Mouse (Mus musculus) ES-CJ7 (cell line): ENCODE data around the gene Gm20390.
"Not testable (repeated sequence)": the region's sequence is repeated elsewhere in the genome, so short reads cannot be mapped to it uniquely, and the experiment has no call there.

ENCODE experiments used
- DNase-seq: peaks from one replicate; pipeline ENCODE4 v3.0.0; 2011; ENCODE audit warnings: low read depth, low spot score

The Gm20390 gene

DNA sequence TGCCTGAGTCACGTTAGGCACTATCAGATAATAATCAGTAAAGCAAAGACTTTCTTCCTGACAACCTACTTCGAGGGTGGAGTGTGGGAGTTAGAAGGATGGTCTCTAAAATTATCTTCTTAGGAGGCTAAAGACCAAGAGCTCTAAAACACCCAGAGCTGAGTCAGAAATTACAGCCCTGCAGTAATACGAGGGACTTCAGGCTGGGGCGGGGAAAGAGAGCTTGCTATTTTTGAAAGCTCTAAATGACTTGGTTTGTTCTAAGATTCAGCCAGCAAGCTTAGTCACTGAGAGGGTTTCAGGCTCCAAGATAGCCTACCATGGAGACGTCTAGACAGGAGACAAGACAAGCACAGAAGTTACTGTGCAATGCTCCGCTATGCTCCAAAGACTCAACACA, 2.7 kb downstream of the Gm20390 start:
- no peak for DNase-seq

DNA sequence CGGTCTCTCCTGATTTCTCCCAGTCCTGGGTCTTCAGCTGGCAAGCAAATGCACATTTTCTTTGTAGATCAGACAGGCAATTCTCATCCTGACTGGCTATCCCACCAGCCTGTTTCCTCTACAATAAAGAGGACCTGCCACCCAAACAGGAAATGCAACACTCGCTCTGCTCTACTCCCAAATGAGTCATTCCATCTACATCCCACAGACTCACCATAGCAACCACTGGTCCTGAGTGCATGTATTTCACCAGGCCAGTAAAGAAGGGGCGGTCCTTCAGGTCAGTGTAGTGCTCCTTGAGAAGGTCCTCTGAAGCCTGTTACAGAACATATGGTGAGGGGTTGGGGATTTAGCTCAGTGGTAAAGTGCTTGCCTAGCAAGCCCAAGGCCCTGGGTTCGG, 5.1 kb downstream of the Gm20390 start:
- no peak for DNase-seq

DNA sequence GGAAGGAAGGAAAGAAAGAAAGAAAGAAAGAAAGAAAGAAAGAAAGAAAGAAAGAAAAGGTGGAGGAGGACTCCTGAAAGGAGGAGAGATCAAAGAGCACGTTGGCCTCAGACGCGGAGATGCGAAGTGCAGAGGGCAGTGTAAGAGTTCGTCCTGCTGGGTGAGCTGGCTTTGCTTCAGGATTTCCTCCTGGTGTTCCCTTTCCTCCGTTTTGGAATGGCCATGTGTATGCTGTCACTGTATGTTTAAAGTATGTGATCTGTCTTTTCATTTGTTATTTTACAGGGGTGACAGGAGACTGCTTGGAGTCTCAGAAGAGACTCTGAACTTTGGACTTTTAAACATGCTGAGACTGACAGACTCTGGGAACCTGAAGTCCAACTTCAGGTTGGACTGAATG, 6.6 kb downstream of the Gm20390 start:
- no peak for DNase-seq

DNA sequence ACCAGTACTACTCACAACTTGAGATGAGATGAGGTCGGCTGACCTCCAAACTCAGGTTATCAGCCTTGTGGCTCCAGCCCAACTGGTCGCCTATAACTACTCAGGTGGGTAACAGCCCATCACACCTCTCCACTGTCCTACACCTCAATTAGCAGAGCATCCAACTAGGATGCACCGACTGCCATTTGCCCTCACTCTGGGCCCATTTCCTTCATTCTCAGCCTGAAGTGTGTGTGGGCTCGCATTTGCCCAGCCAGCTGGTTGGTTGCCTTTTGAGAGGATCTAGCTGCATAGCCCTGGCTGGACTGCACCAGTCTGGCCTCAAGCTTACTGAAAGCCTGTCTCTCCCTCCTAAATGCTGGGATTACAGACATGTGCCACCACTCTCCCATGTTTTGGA, 10.3 kb downstream of the Gm20390 start:
- no peak for DNase-seq

DNA sequence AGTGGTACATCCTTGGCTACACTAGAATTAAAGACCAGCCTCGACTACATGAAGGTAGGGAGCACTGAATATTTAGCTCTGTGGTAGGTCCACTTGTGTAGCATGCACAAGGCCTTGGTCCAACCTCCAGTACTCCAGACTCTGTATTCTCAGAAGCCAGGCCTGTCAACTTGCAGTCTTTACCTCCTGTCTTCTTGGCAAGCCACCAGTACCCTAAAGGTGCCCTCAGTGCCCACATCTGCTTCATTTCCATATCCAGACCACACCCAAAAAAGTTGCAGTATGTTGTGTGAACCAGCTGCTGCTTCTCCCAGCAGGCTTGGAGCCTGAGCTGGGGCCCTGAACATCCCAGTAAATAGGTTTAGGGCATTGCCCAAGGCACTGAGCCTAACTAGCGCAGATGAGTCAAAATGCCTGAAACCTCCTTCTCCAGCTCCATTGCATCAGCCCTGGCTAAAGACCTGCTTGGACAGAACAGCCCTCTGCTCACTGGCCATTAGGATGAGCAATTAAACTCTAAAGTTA, 11.0 kb downstream of the Gm20390 start:
- DNase-seq, result no peak

DNA sequence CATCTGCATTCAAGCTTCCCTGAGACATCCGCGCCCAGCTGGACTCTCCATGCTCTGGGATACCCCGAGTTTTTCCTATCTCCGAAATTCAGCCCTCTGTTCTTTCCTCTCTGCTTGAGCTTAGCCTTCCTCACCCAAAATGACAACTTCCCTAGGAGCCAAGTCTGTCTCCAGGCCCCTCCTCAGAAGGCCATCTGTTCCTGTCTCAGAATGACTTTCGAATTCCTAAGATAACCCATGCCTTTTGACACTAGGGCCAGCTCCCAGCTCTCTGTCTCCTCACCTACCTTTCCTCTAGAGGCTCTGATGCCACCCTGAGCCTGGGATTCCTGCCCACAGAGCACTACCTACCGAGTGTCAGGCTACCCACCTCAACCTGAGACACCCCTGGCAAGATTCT, 11.9 kb downstream of the Gm20390 start, which contains the start of gene Nme2:
TSS of gene Nme2 (minus strand) at position 101 of the 400 bp plus-strand sequence.
- DNase-seq, result no peak

DNA sequence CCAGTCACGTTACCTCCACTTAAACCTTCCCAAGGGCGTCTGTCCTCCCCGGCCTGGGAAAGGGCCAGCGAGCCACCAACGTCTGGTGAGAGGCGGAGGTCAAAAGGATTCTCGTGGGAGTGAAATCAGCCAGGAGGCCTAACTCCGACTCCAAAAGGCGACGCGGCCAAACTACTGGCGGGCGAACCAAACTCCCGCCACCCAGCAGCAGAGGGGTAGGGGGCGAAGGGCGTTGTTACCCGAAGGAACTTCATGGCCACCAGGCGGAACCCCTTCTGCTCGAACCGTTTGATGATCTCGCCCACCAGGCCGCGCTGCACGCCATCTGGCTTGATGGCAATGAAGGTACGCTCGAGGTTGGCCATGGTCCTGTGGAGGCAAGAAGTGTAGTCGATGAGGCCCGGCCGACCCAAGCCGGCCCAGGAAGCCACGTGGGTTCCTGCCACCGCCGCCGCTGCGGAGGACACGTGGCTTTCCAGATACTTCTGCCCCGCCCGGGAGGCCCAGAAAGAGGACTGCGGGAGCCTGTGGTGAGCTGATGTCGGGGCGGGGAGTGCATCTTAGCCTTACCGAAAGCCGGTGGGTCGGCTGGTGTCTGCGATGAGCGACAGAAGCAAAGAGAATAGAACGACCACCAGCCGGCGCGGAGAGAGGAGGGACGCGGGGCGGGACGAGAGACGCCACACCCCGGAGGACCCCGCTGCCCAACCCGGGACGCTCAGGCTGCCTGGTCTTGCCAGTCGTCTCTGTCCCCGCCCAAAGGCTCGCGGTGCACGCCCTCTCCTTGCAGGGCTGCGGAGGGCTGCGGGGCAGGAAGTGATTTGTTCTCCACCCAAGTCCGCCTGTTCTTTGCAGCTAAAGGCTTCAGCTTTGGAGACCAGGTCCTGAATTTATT, 12.6 kb downstream of the Gm20390 start:
- peak; percentile 94 for DNase-seq

DNA sequence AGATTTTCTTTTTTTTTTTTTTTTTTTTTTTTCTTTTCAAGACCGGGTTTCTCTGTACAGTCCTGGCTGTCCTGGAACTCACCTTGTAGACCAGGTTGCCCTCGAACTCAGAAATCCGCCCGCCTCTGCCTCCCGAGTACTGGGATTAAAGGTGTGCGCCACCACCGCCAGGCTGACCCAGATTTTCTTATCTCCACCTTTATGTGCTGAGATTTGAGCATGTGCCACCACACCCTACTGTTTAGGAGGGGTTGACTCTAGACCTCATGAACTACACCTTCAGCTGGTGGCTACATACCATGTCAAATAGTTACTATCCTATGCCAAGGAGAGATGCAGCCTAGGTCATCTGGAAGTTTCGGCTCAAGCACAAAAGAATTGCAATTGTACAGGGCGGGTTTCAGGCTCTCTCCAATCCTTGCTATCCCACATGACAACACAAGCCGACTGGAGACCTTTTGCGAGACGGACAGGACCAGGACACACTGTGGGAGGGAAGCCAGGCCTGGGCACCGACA, 13.3 kb downstream of the Gm20390 start:
- DNase-seq, result no peak

DNA sequence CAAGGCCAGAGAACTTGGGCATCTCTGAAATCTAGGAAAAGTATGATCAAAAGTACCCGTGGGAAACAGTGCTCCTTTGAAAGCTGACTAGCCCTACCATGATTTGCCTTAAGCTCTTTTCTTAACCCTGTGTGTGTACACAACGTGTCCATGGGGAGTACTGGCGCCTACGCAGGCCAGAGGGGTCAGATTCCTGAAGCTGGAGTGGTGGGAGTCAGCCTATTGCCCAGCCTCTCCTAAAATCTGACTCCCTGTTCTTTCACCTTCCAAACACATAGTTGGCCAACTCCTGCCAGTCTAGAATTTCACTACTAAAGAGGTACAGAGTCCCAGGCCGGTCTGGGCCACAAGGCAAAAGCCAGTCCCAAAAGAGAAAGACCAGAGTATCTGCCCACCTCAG, 15.7 kb downstream of the Gm20390 start:
- DNase-seq, result no peak

DNA sequence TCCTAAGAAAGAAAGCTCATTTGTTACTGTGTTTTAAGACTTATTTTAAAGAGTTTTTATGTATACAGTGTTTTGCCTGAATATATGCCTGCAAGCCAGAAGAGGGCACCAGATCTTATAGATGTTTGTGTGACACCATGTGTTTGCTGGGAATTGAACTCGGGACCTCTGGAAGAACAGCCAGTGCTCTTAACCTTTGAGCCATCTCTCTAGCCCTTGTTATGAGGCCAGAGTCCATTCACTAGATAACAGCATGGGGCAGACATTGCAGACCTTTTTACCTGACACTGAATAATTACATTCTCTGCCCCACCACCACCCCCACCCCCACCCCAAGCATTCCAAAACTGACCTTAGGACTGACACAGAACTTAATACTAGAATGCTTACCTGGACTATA, 18.0 kb downstream of the Gm20390 start:
- DNase-seq, result no peak

DNA sequence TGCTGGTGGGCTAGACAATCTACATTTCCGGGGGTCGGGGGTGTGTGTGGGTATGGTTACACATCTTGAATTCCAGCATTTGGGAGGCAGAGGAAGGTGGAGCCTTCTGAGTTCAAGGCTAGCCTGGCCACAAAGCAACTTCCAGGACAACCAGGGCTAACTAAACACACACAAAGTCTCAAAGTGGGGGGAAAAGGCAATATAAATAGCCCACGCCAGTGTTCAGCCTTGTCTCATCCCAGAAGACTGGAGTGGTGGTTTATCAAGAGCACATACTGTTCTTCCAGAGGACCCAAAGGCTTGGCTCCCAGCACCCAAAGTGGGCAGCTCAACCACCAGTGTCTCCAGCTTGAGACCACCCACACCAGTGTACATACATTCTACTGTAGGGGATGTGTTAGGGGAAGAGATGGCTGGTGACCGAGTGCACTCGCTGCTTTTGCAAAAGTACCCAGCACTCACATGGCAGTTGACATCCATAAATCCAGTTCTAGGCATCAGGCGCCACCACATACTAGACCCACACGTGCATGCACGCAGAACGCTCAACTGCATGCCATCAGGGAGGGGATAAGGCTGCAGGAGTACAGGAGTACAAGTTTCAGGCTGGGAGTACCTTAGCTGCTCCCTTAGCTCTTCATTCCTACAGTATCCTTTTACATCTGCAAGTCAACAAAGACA, 19.1 kb downstream of the Gm20390 start:
- DNase-seq, result no peak

DNA sequence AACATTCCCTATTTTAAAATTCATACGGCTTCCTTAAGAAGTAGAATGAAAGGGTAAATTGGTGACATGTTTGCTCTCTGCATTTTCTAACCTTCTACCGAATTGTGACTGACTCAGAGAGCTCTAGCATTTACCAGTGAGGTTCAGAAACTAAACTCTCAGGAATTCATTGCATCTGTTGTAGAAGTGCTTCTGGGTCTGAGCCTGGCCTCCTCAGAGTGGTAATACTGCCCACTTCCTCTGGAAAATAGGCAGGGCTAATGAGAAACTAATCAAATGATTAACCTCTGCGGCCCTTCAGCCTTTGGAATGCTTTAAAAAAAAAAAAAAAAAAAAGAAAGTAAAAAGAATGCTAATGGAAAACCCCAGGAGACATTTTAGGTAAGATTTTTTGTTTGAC, 23.1 kb downstream of the Gm20390 start:
- DNase-seq, result no peak

DNA sequence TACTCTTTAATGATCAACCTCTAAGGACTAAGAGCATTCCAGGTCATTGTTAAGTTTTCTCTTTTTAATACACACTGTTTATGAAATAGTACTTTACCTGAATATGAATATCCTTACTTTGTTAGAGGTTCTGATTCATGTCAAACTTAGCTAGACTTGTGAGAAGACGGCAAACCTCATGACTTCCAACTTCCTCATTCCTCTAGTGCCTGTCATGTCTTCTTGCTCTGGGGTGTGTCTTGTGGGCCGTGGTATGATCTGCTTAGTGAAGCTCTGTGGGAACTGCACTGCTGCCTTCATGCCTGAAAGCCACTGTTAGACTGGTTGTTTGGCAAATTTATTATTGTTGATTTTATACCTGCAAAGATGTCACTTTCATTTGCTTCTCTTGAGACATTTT, 27.2 kb downstream of the Gm20390 start:
- DNase-seq, result no peak

DNA sequence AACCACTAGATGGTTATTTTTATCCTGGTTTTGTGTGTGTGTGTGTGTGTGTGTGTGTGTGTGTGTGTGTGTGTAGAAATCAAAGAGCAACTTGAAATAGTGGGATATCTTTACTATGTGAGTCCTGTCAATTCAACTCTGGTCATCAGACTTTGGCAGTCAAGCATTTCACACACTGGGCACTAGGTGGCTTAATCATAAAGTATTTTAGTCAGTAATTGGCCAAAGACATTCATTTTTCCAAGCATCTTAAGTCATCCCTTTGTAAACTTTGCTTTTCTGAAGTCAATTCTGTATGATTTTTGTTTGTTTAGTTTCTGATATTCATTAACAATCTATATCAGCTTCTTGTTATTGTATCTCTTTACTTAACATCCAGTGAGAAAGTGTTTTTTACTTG, 39.0 kb downstream of the Gm20390 start:
- DNase-seq, result no peak

DNA sequence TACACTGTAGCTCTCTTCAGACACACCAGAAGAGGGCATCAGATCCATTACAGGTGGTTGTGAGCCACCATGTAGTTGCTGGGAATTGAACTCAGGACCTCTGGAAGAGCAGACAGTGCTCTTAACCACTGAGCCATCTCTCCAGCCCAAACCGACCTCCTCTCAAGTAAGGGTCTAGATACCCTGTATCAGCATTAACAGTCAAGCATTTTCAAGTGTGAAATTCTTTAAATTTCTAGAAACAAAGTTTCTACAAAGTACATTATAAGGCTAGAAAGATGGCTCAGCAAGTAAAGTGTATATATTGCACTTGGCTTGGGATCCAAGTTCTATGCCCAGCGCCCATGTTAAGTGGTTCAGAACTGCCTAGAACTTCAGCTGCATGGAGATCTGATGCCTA, 53.1 kb downstream of the Gm20390 start:
- DNase-seq, result not testable (repeated sequence)

DNA sequence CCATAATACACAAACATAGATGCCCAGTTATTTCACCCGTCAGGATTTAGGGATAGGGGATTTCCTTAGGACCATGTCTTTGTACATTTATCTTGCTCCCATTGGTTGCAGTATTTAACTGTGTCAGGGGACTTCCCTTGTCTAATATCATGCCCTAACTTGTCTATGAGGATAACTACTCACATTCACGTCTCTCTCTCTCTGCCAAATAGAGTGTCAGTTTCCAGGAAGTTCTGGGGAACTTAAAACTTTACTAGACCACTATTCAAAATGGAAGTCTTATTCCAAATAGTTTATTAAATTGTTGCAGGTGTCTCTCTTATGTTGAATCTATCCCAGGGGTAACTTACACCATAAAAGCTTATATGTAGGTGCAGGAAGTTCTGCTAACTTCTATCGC, 56.5 kb downstream of the Gm20390 start:
- DNase-seq, result no peak

DNA sequence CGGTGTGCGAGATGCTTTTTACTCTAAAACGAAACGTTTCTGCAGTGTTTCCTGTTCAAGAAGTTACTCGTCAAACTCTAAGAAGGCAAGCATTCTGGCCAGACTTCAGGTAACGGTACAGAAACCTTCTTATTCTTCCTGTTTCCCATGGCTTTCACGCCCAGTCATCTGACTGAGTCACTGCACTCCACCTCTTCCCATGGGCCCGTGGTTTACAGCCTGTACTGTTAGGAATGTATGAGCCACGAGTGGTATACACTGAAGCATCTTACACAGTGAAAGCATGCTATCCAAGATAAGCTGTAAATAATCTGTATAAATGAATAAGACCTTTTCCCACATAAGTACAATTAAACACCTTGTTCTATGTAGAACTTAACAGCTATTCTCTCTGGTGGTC, 59.3 kb downstream of the Gm20390 start:
- no peak for DNase-seq

DNA sequence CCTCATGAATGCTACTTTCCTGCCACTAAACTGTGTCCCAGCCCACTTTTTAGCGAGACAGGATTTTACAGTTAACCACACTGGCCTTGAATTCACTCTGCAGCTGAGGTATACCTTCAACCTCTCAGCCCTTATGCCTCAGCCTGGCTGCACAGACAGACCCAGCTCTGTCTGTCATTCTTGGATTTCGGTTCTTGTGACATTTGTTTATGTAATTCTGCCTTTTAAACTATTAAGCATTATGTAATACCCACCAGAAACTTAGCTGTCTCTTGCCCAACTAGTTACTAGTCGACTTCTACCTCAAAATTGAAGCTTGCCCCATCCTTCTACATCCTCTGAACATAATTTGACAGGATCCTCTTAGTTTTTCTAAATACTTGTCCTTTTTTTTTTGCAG, 60.3 kb downstream of the Gm20390 start:
- no peak for DNase-seq

DNA sequence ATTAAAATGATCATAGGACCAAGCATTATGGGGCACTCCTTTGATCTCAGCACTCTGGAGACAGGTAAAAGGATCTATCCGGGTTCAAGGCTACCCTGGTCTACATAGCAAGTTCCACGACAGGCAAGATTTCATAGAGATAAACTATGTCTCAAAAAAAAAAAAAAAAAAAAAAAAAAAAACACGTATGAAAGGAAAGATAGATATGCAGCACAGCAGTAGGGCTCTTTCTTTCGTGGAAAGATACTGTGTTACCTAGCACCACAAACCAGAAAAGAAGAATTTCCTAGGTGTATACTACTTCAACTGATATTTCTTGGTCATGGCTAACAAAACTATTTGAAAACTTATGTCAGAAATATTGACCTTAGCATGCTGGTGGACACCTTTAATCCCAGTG, 61.3 kb downstream of the Gm20390 start:
- DNase-seq, result no peak
